Mouse (Mus musculus) embryo, embryonic 10.5 days (tissue): ENCODE data around the gene Slc22a6.

ENCODE experiments used
- DNase-seq: peaks from one replicate; pipeline ENCODE4 v3.0.0-alpha.2; 2015; ENCODE audit warnings: low spot score

Gene Slc22a6

DNA sequence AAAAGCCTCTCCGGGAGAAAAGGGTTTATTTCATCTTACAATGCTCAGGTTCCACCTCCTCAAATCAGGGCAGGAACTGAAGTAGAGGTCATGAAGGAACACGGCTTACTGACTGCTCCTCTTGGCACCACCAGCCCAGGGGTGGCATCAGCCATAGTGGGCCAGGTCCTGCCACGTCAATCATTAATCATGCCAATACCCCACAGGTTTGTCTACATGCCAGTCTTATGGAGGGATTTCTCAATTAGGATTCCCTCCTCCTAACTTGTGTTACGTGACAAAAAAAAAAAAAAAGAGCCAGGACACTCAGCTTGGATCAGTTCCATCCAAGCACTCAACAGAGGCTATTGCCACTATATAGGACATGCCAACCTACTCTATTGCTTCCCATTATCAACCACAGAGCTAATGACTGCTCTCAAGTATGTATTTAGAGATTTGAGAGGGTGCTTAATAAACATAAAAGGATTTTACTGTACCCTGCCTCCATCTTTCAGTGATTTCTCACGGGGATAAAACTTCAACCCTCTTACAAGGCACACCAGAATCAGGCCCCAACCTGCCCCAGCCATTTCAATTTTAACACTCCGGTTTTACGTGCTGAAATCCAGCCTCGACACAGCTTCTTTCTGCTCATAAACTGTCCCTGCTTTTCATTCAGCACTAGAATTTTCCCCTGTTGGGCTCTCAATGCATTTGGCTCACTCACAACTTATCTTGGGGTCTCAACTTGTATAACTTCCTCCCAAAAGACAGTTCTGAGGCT lies 6.3 kb upstream of the Slc22a6 start:
- DNase-seq: no peak

DNA sequence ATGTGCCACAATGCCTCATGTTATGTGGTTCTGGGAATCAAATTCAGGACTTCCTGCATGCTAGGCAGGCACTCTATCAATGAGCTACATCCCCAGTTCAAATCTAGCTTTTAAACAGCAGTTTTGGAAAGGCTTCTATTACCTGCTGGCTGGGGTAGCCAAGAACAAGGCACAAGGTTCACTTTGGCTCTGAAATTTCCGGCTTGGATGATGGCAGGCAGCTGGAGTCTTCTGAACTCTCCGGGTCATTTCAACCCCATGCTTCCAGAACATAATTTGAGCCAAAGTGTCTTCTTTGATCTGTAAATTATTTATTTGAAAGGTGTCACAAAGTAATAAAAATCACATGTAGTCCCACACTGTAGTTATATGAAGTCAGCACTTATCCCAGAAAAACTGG lies 4.7 kb upstream of the Slc22a6 start:
- DNase-seq: no peak

GRCm38 (mm10) chr19:8614343-8614742 lies 3.5 kb upstream of the Slc22a6 start:
- no peak for DNase-seq

DNA sequence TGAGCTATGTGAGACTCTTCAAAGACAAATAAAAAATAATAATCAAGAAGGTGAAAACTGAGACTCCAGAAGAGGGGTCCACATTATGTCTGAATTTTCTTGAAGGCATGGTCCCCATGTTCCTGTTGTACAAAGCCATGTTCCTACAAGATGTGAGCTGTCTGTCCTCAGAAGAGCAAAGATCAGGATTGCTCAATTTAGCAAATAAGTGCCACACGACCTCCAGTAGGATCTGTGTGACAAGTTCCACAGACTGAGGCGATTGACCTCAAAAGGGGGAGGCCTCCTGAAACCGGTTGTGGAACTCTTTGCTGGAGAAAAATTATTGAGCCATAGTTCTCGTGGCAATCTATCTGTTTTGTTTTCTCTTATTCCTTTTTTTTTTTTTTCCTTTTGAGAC lies 1.5 kb upstream of the Slc22a6 start:
- no peak for DNase-seq

DNA sequence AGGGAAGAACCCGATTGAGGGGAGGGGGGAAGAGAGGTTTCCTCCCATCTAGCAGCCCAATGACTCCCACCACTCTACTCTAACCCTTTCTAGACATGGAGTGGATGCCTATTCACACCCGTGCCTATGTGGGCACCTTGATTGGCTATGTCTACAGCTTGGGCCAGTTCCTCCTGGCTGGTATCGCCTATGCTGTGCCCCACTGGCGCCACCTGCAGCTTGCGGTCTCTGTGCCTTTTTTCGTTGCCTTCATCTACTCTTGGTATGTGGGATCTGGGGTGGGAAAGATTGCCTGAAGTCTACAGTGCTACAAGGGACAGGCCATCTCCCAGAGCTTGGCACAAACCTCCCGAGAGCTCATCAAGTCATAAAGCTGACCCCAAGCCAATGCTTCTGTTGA lies 3.3 kb downstream of the Slc22a6 start:
- DNase-seq: no peak

- peak; percentile 60 for DNase-seq
Observed at GRCm38 (mm10) chr19:8630249-8630648, 12.4 kb downstream of the Slc22a6 start.

DNA sequence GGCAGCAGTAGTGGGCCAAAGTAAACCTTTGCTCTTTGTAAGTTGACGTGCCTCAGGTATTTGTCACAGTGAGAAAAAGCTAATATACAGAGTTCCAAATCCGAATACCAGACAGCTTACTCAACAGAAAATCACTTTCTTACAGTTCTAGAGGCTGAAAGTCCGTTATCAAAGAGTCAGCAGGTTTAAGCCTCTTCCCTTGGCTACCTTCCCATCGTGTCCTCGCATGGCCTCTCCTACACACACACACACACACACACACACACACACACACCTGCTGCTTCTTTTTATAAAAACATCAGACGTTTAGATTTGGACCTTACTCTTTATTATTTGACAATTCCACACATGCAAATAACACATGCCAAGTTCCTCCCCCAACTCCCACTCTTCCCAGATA lies 13.0 kb downstream of the Slc22a6 start:
- DNase-seq: no peak

GRCm38 (mm10) chr19:8632029-8632428 lies 14.2 kb downstream of the Slc22a6 start:
- no peak for DNase-seq

- no peak for DNase-seq
Observed at GRCm38 (mm10) chr19:8642086-8642485, 24.2 kb downstream of the Slc22a6 start.

DNA sequence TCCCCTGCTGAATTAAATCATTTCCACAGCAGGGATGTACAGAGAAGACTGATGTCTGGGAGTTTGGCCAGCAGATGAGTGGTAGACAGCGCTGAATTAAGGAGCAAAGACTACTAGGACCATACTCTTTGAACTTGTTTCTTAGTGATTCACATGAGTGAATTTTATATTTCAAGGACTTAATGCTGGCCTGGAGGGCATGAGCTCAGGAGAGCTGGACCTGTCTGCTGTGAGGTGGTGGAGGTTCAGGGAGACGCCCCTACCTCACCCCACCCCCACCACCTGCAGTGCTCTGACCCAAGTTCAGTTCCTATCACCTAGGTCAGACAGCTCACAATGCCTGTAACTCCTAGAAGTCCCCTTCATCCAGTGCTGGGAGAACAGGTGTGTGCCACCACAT lies 28.6 kb downstream of the Slc22a6 start:
- no peak for DNase-seq

GRCm38 (mm10) chr19:8655833-8656232 lies 38.0 kb downstream of the Slc22a6 start:
- no peak for DNase-seq

GRCm38 (mm10) chr19:8656341-8656740 lies 38.5 kb downstream of the Slc22a6 start:
- no peak for DNase-seq

DNA sequence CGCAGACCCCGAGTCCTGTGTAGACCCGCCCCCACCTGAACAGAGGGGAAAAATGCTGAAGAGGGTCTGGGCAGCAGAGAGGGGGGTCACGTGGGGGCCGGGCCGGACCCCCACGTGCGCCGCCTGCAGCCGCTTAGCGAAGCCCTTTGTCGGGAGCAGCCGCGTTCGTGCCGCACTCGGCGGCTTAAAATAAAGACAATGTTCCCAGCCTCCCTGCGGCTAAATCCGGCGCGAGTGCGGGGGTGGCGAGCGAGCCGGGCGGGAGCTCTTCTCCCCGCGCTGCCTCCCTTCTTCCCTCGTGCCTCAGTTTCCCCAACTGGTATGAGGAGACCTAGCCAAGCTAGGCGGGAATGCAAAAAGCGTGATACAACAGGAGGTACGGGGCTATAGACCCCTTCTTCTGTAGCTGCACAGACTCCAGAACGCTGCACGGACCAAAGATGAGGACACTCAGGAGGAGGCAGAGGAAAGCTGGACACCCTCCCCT lies 44.0 kb downstream of the Slc22a6 start:
- DNase-seq: peak; percentile 66

DNA sequence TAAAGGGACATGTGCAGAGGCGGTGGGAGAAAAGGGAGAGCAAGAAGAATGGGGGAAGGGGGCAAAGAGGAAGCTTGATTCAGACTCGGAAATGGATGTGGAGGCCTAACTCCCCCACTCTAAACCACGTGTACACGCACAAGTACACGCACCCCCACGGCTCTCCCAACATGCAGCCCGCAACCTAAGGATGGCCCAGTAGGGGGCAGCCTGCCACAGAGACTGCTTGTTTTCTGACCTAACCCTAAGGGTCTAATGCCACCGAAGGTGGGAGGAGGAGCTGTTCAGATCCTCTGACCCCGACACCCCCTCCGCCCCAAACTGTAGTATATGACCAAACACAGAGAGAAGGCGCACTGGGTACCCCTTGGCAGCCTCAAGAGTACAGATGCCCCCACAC lies 44.5 kb downstream of the Slc22a6 start:
- peak; percentile 88 for DNase-seq

DNA sequence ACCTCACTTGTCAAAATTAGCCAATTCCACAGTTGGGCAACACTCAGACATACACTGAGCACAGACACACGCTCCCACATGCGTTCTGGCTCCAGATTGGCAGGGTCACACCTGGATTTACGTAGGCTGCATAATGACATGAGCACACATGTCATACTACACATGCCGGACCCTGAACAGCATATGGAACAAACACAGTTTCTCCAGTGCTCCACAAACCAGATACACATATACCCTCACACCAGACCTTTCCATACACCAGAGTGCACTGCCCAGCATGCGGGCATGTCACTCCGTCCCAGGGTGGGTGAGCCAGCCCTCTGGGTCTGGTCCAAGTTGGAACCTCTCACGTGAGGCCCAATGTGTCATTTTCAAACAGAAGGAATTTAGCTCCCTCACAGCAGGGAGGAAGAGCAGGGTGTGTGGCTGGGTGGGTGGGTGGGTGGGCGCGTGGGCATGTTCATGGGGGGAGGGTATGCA lies 45.6 kb downstream of the Slc22a6 start, which contains the start of gene Chrm1:
TSS of gene Chrm1 (plus strand) at position 430 of the 480 bp plus-strand sequence.
- no peak for DNase-seq

DNA sequence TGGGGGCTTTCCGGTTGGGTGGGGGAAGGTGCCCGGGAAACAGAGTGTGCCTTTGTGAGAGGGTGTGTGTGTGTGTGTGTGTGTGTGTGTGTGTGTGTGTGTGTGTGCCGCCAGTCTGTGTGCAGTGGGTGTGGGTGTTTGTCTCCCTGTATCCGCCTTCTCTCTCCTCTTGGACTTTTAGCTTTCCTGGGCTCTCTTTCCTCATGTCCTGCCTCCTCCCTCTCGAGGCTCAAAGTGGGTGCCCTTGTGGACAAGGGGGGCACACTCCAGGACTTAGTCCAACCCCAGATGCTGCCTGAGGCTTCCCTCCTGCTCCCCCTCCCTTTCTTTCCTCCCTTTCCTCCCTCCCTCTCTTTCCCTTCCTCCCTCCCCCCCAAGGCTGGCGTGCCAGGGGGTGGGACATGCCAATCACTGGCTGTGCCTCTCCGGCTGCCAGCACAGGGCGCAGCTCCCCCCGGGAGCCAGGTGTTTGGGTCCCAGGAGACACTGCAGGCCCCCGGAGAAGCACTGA lies 46.1 kb downstream of the Slc22a6 start:
- no peak for DNase-seq

DNA sequence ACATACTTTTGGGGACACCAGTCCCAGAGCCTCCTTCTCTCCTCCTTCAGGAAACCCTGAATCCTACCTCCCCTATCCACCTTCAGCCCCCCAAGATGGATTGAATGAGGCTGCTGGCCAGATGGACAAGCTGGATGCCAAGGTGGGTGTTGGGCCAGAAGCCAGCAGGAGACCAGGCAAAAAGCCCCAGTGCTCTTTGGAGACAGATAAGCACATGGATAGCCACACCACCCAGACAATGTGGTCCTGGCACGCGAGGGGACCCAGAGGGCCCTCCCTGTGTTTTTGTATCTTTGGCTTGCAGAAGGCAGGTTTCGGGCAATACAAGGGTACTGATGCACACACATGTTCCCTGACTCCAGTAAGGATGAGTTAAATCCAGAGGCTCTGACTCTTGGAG lies 47.0 kb downstream of the Slc22a6 start:
- DNase-seq: no peak

DNA sequence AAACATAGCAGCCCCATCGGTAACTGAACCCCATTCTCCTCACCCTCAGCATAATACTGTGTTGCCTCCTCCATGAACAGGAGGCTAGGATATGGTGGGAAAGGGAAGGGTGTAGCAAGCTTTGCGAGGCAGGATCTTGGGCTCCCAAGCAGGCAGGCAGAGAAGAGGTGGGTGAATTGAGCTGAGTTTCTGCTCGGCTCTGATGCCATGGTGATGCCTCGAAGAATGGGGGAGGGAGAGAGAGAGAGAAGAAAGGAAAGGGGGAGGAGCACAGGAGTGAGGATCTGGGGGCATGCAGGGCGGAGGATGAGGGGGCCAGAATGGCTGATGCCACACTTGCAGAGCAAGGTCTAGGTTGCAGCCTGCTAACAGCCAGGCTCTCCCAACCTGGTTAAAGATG lies 47.9 kb downstream of the Slc22a6 start:
- DNase-seq: no peak

- DNase-seq: no peak
Observed at GRCm38 (mm10) chr19:8672859-8673258, 55.0 kb downstream of the Slc22a6 start.

DNA sequence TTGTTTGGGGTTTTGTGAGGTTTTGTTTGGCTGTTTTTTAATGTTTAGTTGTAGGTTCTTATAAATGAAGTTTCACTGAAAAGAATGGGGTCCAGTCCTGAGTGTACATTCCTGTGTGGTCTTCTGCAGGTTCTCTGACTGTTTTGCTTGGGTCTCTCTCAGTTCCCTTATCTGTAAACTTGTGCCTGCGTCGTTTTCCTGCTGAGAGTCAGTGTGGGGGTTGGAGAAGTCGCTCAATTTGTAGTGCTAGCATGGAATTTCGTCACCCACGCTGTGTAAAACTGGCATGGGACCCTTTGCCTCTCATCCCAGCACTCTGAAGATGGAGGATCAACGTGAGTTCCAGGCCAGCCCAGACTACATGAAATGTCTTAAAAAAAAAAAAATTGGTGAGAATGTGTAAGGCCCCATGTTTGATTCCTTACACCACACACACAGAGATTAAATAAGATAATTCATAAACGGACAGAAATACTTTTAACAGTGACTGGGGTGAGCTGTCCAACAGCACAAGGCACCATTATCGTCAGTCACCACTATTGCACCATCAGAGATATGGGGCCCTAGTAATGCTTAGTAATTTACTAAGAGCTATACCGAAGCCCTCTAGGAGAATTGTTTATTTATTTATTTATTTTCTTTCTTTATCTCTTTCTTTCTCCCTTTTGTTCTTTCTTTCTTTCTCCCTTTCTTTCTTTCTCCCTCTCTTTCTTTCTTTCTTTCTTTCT lies 55.7 kb downstream of the Slc22a6 start:
- no peak for DNase-seq
